Mouse (Mus musculus): ENCODE measurements around the gene Fance. TPM values are rescaled to one million over a fixed set of nuclear protein-coding genes. Genes with fewer than 3 reads are reported as not detected.
"Not testable (repeated sequence)": the region's sequence is repeated elsewhere in the genome, so short reads cannot be mapped to it uniquely, and the experiment has no call there.

The Fance gene
- total RNA-seq, 2 experiments from 2014 or later = 23.5 to 23.7 TPM

DNA sequence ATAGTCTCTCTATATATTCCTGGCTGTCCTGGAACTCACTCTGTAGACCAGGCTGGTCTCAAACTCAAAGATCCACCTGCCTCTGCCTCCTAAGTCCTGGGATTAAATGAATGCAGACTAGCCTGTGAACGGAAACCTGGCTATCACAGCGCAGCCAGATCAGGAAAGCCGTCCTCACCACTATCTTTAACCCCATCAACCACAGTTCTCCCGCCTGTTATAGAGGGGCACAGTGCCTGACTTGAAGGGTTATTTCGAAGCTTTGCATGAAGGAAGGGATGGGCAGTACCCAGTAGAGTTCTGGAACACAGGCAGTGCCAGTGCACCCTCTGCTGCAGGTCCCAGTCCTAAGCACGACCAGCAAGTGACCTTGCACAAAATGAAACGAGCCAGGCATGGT is 22.0 kb upstream of the Fance start:
- DNase-seq = no peak

DNA sequence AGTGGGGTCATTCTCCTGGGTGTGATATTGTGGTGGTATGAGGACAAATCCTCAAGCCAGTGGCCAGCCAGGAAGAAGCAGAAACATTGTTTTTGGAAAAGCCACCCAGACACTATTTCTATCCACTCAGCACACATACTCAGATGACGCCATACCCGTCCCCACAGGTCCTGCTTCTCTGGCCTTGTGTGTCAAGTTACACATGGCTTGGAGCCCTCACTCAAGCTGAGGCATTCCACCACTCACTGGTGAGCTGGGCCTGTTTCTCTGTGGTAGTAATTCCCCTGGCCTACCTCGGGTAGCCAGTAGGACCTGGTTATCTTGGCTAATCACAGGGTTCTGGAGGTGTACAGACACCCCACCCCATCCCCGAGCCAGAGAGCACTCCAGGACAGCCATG is 19.6 kb upstream of the Fance start:
- DNase-seq = no peak

DNA sequence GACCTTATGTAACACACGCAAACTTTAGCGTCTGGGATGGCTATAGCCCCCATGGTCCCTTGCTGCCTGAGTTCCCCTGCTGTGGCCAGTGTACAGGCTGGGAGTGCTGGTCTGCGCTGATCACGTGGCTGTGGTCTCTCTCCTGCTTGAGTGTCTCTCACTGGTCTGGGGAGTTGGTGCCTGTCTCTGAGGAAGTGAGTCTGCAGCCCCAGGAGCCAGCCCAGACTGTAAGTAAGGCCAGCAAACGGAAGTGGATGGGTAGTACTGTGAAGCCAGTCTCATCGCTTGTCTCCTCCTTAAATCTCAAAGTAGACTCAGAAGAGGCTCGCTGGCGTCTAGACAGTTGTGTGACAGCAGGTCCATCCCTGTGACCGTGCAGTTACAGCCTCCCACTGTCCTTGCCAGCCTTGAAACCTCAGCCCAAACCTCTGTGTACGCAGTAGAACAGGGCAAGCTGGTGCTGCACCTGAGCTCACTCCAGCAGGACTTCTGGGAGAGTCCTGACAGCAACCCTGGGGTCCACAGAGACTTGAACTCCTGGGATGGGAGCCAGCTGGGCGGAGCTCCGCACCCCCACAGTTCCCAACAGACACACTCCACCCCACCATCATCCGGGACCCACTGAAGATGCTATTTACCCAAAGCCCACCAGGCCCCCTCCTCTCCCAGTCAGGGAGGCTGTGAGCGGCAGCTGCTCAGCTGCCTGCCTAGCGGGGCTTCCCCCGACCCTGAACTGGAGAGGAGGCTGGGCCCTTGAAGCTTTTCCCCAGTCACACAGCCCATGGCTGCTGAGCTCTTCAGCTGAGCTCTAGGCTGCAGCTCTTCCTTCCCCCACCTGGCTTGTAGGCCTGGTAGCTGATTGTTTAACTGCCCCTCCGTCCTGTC is 18.6 kb upstream of the Fance start:
- DNase-seq = no peak

DNA sequence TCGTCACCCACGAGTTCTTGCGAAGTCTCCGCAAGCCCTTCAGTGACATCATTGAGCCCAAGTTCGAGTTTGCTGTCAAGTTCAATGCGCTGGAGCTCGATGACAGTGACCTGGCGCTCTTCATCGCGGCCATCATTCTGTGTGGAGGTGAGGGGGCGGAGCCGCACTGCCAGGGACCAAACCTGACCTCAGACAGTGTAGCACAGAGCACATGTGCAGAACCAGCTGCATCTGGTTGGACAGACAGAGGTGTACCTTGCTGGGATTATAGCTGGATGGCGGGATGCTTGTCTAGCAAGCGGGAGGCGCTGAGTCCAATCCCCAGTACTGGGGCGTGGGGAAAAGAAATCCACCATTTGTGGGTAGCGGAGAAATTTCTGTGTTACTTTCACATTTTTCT is 14.4 kb upstream of the Fance start:
- DNase-seq = no peak

DNA sequence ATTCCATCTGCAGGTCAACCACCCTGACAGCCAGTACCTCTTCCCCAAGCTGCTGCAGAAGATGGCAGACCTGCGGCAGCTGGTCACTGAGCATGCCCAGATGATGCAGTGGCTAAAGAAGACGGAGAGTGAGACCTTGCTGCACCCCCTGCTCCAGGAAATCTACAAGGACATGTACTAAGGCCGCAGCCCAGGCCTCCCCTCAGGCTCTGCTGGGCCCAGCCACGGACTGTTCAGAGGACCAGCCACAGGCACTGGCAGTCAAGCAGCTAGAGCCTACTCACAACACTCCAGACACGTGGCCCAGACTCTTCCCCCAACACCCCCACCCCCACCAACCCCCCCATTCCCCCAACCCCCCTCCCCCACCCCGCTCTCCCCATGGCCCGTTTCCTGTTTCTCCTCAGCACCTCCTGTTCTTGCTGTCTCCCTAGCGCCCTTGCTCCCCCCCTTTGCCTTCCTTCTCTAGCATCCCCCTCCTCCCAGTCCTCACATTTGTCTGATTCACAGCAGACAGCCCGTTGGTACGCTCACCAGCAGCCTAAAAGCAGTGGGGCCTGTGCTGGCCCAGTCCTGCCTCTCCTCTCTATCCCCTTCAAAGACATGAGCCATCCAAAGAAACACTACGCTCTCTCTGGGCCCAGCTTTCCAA is 13.5 kb upstream of the Fance start:
- peak in 1 of 2 experiments; percentile 37 for DNase-seq

DNA sequence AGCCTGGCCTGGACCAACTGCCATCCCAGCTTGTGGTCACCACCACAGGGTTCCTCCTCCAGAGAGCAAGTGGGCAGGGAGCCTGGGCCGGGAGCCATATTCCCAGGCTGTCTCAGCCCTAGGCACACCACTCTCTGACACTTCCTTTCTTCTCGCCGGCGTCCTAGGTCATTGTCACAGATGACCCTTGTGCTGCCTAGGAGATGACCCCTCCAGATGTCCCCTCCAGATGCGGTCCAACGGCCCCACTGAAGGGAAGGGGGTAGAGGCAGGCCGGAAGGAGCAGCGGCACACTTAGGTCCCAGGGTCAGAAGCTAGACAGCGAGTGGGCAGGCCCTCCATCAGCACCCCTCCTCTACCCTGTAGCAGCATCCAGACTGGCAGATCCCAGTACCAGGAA is 13.0 kb upstream of the Fance start:
- DNase-seq = no peak

DNA sequence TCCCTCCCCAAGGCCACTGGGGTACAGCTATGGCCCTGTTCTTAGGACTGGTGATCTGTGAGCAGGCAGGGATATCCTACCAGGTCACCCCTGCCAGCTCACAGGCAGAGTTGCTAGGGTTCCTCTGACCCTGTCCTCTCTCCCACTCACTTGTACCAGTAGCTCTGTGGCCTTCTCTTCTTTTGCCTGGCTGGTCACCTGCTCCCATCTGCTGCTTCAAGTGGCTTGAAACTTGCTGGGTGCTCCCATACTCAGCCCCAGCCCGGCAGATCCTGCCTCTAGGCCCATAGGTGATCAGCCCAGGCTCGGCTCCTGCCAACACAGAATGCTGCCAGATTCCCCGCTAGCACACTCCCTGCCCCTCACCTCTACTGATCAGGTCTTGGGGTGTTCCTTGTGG is 12.5 kb upstream of the Fance start:
- DNase-seq = no peak

DNA sequence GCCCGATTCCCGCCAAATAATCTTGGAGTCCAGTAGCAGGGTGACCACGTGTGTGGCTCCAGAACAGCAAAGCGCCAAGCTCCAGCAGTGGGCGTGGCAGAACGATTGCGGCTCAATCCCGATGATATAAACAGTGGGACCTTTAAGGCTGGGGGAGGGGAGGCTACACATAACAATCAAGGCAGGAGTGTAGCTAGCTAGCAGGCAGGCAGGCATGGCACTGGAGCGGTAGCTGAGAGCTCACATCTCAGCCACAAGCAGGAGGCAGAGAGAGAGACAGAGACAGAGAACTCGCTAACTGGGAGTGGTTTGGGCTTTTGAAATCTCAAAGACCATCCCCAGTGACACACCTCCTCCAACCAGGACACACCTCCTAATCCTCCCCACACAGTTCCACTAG is 8.1 kb upstream of the Fance start:
- no peak for DNase-seq

DNA sequence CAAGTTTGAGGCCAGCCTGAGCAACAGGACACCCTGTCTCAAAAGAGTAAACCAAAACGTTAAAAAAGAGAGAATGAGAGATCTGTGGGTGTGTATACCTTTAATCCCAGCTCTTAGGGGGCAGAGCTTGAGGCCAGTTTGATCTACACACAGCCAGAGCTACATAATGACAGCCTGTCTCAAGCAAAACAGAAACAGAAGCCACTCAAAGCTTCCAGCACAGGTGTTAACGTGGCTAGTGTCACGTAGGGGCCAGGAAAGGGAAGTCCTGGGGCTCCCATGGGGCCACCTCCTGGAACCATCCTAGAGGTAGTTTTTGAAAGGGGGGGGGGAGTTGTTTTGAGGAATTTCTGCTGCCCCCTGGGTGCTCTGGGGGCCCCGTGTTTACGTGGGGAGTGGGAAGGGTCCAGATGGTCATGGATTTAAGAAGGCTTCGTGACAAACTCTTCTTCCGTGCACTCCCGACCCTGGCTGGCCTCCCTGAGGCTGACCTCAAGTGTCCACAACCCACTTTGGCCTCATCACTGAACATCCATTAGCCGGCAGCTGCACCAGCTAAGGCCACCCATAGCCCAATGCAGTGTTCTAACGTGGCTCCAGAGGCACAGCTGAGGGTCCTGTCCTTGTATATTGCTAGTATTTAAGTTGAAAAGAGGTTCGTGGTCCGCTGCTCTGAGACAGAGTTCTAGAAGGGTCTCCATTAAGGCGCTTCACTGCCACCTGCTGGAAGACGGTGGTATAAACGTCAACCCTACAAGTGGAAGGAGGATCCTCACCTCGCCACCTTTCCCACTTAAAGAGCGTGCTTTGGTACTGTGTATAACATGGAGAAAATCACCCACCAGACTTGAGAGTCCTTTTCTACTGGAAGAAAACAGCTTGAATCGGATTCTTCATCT is 4.8 kb upstream of the Fance start:
- peak; percentile 90 for DNase-seq

DNA sequence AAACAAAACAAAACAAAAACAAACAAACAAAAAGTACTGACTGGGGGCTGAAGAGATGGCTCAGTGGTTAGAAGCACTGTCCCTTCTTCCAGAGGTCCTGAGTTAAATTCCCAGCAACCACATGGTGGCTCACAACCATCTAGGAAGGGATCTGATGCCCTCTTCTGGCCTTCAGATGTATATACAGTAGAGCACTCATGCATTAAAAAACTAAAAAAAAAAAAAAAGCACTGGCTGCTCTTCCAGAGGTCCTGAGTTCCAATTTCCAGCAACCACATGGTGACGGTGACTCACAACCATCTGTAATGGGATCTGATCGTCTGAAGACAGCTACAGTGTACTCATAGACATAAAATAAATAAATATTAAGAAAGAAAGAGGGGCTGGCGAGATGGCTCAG is 2.5 kb upstream of the Fance start:
- no peak for DNase-seq

DNA sequence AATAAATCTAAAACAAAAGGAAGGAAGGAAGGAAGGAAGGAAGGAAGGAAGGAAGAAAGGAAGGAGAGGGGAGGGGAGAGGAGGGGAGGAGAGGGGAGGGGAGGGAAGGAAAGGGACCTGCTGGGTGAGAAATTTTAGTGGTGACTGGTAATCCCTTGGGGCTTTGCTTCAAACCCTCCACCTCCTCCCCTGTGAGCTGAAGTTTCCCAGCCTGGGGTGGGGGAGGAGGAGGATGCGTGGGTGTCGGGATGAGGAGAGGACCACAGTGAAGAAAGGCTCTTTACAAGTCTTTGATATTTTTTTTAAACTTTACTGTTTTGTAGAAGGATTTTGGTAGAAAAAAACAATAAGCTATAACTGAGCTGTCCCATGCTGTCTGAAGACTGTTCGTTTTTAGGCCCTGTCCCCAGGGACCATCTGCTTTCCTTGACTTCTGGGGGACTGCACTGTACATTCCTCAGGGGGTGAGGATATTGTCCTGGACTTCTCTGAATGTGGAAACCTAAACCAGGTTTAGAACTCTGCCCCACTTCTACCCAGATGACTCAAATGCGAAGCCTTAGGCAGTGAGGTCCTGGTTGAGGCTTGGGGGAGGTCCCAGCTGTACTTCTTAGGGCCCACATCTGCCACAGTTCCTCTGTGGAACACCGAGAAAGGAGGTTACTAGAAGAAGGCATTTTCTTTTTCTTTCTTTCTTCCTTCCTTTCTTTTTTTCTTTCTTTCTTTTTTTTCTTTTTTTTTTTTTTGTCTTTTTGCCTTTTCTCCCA is 1.8 kb upstream of the Fance start:
- no peak for DNase-seq

DNA sequence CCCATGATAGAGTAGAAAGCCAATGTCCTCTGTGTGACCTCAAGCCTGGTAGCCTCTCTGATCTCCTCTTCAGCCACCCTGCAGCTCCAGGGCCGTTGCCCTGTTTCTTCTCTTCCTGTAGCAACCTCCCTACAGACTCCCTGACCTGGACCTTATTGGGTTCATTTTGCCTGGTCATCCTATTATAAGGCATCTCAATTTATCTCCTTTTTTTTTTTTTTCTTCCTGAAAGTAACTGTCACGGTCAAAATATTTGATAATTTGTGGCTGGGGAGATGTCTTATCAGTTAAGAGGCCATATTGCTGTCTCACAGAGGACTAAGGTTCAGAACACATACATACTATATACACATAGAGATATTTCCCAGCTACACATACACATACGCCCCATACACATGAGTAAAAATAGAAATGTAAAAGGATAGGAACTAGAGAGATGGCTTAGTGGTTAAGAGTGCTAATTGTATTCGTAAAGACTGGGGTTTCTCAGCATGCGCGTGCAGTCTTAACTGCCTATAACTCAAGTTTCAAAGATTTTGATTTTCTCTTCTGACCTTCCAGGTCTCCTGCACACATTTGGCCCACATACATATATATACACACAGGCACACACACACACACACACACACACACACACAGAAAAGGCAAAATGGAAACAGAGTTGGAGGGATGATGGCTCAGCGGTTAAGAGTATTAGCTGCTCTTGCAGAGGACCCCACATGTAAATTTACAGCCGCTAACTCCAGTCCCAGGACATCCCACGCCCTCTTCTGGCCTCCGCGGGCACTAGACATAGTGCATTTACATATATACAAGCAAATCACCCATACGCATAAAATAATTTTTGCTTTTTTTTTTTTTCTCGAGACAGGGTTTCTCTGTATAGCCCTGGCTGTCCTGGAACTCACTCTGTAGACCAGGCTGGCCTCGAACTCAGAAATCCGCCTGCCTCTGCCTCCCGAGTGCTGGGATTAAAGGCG is 797 bp upstream of the Fance start:
- DNase-seq = no peak

DNA sequence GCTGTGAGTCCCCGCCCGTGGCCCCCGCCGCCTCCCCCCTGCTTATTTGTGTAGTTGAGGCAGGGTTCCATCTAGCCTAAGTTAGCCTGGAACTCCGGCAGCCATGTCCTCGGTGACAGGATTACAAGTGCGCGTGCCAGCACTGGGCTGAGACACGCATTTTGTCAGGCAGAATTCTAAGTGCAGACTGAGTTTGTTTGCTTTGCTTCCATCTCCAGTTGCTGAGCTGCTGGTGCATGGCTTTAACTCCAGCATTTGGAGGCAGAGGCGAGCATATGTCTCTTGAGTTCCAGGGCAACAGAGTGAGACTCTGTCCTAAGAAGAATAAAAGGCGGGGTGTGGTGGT is 534 bp downstream of the Fance start:
- no peak for DNase-seq

DNA sequence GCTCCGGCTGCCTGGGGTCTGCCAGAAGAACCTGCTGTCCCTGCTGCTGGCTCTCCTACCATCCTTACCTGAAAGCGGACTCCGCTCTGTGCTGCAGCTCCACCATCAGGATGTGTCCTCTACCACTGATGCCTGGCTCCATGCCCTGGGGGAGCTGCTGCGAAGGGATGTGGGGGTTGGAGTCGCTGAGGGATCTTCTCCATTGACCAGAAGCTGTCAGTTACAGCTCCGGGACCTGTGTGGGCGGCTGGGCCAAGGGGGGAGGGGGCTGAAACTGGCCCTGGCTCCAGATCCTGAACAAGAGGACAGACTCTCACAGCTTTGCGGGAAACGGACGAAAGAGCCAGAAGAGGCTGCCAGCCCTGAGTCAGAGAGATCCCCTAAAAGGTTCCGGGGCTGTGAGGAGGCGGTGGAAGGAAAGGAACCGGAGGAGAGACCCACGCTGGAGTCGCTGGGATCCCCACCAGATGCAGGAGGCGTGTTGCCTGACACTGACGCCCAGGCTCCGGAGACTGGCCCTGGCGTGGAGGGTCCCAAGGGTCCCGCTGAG is 2.4 kb downstream of the Fance start:
- DNase-seq = no peak

DNA sequence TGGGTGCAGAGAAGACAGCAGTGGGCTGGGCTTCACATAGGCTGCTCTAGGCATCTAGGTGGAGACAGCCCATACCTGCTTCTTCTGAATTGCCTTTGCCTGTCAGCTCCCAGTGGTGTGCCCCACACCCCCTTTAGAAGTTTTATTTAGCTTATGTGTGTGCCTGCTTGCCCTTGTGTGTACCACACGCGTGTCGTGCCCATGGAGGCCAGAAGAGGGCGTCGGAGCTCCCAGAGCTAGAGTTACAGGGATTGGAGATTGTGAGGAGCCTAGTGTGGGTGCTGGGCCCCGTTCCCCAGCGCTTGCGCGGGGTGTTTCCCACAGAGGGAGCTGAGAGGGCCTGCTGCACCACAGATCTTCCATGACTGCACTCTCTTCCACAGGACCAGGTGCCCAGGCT is 3.2 kb downstream of the Fance start:
- DNase-seq = no peak

DNA sequence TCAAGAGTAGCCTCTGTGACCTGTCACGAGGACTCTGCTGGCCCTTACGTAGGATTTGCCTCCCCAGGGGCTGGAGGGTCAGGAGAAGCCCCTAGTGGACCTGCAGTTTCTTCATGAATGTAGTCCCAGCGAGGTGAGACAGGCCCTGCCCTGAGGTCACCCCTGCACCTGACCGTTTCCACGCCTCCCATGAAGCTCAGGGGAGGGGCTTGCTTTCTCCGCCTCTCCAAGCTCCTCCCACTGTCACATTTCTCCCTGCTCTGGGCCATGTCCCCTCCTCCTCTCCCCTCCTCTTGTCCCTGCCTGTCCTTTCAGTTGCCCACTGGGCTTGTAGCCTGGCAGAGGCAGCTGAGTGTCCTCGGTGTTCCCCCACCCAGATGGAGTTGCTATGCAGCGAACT is 3.8 kb downstream of the Fance start:
- DNase-seq = no peak

DNA sequence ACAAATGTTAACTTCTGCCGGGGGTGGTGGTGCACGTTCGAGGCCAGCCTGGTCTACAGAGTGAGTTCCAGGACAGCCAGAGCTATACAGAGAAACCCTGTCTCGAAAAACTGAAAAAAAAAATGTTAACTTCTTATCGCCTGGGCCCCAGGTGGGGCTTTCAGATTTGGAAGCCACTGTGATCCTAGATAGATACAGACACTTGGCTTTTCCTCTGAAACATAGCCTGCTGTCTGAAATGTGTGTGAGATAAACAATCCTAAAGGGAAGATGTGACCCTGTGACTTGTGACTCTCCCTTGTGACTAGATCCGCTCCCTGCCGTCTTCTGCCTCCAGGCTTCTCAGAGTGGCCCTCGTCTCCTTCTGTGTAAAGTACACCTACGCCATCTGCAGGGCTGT is 4.4 kb downstream of the Fance start:
- no peak for DNase-seq

DNA sequence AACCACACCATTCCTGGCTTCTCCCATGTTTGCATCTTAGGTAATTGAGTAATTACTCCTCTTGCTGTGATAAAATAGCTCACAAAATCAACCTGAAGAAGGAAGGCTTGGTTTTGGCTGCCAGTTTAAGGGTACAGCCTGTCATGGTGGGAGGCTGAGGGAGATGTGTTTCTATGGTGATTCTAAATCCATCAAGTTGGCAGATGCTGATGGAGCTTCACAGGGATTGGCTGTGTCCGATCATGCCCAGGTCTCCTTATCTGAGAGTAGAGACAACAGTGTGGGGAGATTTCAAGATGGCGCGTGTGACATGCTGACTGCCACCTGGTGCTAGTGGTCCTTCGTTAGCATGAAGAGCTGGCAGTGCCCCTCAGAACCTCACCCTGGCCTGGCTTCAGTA is 8.4 kb downstream of the Fance start:
- DNase-seq = no peak

DNA sequence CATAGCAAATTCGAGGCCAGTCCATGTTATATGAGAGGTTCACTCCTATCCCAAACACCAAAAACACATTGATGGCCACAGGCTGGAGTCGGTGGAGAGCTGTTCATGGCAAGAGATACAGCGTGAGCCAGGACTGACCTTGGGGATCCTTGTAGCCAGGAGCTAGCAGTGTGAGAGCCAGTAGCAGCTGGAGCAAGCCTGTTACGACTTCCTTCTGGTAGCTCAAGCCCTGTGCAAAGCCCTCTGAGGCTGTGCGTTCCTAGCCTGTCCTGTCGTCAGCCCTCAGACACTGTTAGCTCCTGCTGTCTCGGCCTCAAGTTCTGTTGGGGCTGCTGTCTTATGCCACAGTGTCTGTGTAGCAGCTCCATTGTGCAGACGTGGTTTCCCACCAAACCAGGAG is 10.5 kb downstream of the Fance start:
- peak; percentile 46 to 58 for DNase-seq

DNA sequence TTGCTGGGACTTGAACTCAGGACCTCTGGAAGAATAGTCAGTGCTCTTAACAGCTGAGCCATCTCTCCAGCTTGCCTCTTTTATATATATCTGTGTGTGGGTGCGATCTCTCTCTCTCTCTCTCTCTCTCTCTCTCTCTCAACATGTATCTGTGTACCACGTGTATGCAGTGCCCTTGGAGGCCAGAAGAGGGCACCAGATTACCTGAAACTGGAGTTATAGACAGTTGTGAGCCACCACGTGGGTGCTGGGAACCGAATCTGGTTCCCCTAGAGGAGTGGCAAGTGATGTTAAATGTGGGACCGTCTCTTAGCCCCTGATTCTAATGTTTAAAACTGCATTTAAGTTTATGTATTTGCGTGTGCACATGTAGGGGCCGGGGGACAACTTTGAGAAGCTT is 11.1 kb downstream of the Fance start:
- not testable (repeated sequence) for DNase-seq

DNA sequence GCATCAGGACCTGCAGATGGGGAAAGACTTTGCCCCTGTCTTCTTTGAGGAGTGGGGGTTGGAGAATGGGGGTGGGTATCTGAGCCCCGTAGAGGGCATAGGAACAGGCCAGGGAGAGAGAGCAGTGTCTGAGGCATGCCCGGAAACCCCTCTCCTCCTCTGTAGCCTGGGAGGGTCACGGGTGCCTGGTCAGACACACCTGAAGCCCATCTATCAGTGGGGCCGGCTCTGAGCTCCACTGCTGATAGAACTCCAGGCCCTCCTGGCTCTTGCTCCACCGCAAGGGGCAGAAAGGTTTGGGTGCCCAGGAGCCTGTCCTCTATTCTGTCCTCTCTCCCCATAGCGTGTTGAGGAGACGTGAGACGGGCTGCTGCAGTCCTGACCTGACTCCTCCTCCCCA is 12.4 kb downstream of the Fance start:
- DNase-seq = no peak

Data from adrenal gland, postnatal 36 days (tissue).